ENCODE assay signal across 20 mouse cellular contexts in the genomic region with DNA sequence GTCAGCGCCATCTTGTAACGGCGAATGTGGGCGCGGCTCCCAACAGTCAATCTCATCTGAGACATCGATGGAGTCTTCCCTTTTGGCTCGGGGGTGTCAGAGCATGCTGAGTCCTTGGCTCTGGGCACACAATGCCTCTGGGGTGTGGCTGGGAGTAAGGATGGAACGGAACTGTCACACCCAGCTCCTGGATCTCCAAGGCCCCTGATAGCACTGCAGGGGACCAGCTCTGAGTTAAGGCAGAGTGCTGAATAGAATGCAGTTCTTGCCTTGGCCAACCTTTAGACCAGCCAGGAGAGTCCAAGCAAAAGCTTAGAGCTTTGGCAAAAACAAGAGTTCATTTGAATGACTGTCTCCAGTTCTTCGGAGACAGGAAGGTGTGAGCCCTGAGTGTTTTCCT.
"Had no signal": no experiment of that assay in that cellular context is flagged by ENCODE, and none has a peak within 500 bp of the region (broad histone marks: within the 10 kb centered on the region; RNA-seq: fewer than 3 reads in every experiment).

No protein-coding gene starts in this region.

- H3K9me3 ChIP-seq: lung, embryonic 15.5 days; midbrain, embryonic 12.5 days; neural tube, embryonic 13.5 days; neural tube, embryonic 15.5 days had no signal

- H3K4me3 ChIP-seq: lung, embryonic 15.5 days; midbrain, embryonic 10.5 days; midbrain, embryonic 12.5 days; myocyte; neural tube, embryonic 13.5 days; neural tube, embryonic 15.5 days had no signal

- DNase-seq: liver, postnatal 0 days; lung, adult 2 months; lung, postnatal 14 days; lung, postnatal 36 days; midbrain, embryonic 14.5 days; retina, postnatal 1 day; right cerebral cortex, adult 18-20 months; right cerebral cortex, postnatal 25 days; right cerebral cortex, postnatal 4 days; spleen, adult 18-20 months; thymus, adult 18-20 months; thymus, postnatal 14 days; thymus, postnatal 36 days had no signal

- H3K27ac ChIP-seq: lung, embryonic 15.5 days; macrophage; midbrain, embryonic 10.5 days; midbrain, embryonic 12.5 days; neural tube, embryonic 13.5 days; neural tube, embryonic 15.5 days had no signal

- H3K27me3 ChIP-seq: lung, embryonic 15.5 days; midbrain, embryonic 12.5 days; neural tube, embryonic 13.5 days; neural tube, embryonic 15.5 days had no signal

- H3K36me3 ChIP-seq: lung, embryonic 15.5 days; midbrain, embryonic 10.5 days; midbrain, embryonic 12.5 days; neural tube, embryonic 13.5 days; neural tube, embryonic 15.5 days had no signal

- H3K4me1 ChIP-seq: lung, embryonic 15.5 days; midbrain, embryonic 10.5 days; midbrain, embryonic 12.5 days; neural tube, embryonic 13.5 days; neural tube, embryonic 15.5 days had no signal
